Comparison of ENCODE assay signal across 9 mouse cellular contexts in the genomic region with DNA sequence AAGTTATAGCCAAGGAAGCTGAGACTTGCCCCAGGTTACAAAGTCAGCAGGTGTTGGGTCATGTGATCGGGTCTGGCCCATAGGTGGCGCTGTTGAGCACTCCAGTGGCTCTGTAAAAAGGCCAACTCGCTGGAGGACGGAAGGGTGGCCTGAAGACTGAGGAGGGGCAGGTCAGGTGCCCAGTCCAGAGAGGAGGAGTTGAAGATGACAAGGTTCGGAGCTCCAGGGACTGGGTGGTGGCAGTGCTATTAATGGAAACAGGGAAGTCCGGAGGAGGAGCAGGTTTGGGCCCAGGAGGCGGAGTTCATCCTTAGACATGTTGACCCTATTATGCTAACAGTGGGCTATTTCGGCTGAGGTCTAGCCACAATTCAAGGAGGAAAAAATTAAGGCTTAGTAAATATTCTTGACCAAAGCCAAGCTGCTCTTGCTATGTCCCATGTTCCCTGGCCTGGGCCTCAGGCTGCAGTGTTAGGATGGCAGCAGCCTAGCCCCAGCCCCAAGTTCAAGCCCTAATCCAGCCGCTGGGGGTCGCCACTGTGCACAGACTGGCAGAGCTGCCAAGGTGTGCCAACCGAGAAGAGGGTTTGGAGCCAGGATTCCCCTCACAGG.
DNase-seq lines count a peak whose midpoint lies in the region; ATAC-seq lines count a peak whose summit lies in the region.
"Had no signal": no experiment of that assay in that cellular context is flagged by ENCODE, and none has a peak within 500 bp of the region (broad histone marks: within the 10 kb centered on the region; RNA-seq: fewer than 3 reads in every experiment).

No protein-coding gene starts in this region.

- peak overlapping the region; percentile 85 for H3K27ac ChIP-seq in brown adipose tissue, adult 24 weeks (replicated peaks; ENCODE audit: low read depth, low read length)
- H3K27ac ChIP-seq in forebrain, embryonic 10.5 days, result peak overlapping the region; percentile 32
- H3K27ac ChIP-seq in heart, embryonic 16.5 days (ENCODE audit: low read length), result peak overlapping the region; percentile 98
- no peak overlapping the region for H3K27ac ChIP-seq in liver, embryonic 13.5 days

- H3K36me3 ChIP-seq in forebrain, embryonic 10.5 days (replicated peaks), result 0 out of 2 replicates have a peak, but pooled peaks cover 2% of the 10 kb centered on the region
- H3K36me3 ChIP-seq in heart, embryonic 16.5 days (ENCODE audit: control insufficient read depth, insufficient read depth), result no peaks in the 10 kb centered on the region
- no peaks in the 10 kb centered on the region for H3K36me3 ChIP-seq in liver, embryonic 13.5 days
- H3K36me3 ChIP-seq in splenic B cell, adult 2 months (ENCODE audit: control insufficient read depth, insufficient read depth, low read length, poor library complexity, severe bottlenecking), result no peaks in the 10 kb centered on the region

- 0 out of 2 replicates have a peak overlapping the region, but pooled peaks have one; percentile 0 for H3K4me3 ChIP-seq in brown adipose tissue, adult 24 weeks (ENCODE audit: insufficient read depth, low read depth, low read length)
- H3K4me3 ChIP-seq in forebrain, embryonic 10.5 days, result peak overlapping the region; percentile 13; the same call in 1 of the 2 replicates
- H3K4me3 ChIP-seq in heart, embryonic 16.5 days (ENCODE audit: low read length), result peak overlapping the region; percentile 23; the same call in 1 of the 2 replicates
- peak overlapping the region; percentile 19 for H3K4me3 ChIP-seq in liver, embryonic 13.5 days (replicated peaks)
- H3K4me3 ChIP-seq: erythroblast, embryonic 14.5 days had no signal

- peaks cover 11% of the 10 kb centered on the region for H3K4me1 ChIP-seq in brown adipose tissue, adult 24 weeks (ENCODE audit: control insufficient read depth, insufficient read depth, insufficient read length, low read length)
- H3K4me1 ChIP-seq in forebrain, embryonic 10.5 days, result peaks cover 84% of the 10 kb centered on the region
- H3K4me1 ChIP-seq in heart, embryonic 16.5 days (ENCODE audit: control insufficient read depth, insufficient read depth, low read length), result peaks cover 53% of the 10 kb centered on the region
- H3K4me1 ChIP-seq in liver, embryonic 13.5 days (replicated peaks), result peaks cover 33% of the 10 kb centered on the region

- WGBS in forebrain, embryonic 10.5 days, result 19% methylated on average over 11 of the region's 11 CpGs
- 18% methylated on average over 11 of the region's 11 CpGs for WGBS in heart, embryonic 16.5 days
- WGBS in liver, embryonic 13.5 days (ENCODE audit: insufficient replicate concordance), result 17% methylated on average over 11 of the region's 11 CpGs

- peak; percentile 87 for DNase-seq in forebrain, embryonic 10.5 days (ENCODE audit: extremely low spot score, low spot score)
- peak; percentile 94 for DNase-seq in kidney, postnatal 14 days
- peak; percentile 73 for DNase-seq in liver, embryonic 13.5 days
- peak; percentile 90 for DNase-seq in naive thymus-derived CD4-positive, alpha-beta T cell, adult 2 months (ENCODE audit: low read depth)
- DNase-seq in splenic B cell, adult 2 months (ENCODE audit: low read depth, low spot score), result peak; percentile 90

- H3K27me3 ChIP-seq in forebrain, embryonic 10.5 days (ENCODE audit: poor library complexity, severe bottlenecking), result no peaks in the 10 kb centered on the region; the same call in 1 of the 2 replicates
- H3K27me3 ChIP-seq in heart, embryonic 16.5 days (ENCODE audit: control insufficient read depth, insufficient read depth, low read length), result no peaks in the 10 kb centered on the region
- no peaks in the 10 kb centered on the region for H3K27me3 ChIP-seq in liver, embryonic 13.5 days
- no peaks in the 10 kb centered on the region for H3K27me3 ChIP-seq in splenic B cell, adult 2 months (ENCODE audit: control insufficient read depth, insufficient read depth, low read length, poor library complexity, severe bottlenecking)

- H3K9ac ChIP-seq in heart, embryonic 16.5 days (ENCODE audit: low read length), result peak overlapping the region; percentile 55
- H3K9ac ChIP-seq in liver, embryonic 13.5 days, result no peak overlapping the region

- H3K9me3 ChIP-seq in forebrain, embryonic 10.5 days, result no peaks in the 10 kb centered on the region
- no peaks in the 10 kb centered on the region for H3K9me3 ChIP-seq in heart, embryonic 16.5 days (replicated peaks; ENCODE audit: control insufficient read depth, low read length)
- H3K9me3 ChIP-seq in liver, embryonic 13.5 days (replicated peaks), result no peaks in the 10 kb centered on the region

- peak; percentile 72 for ATAC-seq in CD4-positive, CD25-positive, alpha-beta regulatory T cell, adult 4 months
- peak; percentile 58 for ATAC-seq in heart, embryonic 16.5 days (replicated peaks; ENCODE audit: extremely low read depth, insufficient read depth, low FRiP score)
- ATAC-seq in liver, embryonic 13.5 days (ENCODE audit: low read depth), result peak; percentile 41

- peak overlapping the region; percentile 43 for H3K4me2 ChIP-seq in heart, embryonic 16.5 days (ENCODE audit: low read depth, low read length)
- H3K4me2 ChIP-seq in liver, embryonic 13.5 days, result peak overlapping the region; percentile 50
